In the genomic region with DNA sequence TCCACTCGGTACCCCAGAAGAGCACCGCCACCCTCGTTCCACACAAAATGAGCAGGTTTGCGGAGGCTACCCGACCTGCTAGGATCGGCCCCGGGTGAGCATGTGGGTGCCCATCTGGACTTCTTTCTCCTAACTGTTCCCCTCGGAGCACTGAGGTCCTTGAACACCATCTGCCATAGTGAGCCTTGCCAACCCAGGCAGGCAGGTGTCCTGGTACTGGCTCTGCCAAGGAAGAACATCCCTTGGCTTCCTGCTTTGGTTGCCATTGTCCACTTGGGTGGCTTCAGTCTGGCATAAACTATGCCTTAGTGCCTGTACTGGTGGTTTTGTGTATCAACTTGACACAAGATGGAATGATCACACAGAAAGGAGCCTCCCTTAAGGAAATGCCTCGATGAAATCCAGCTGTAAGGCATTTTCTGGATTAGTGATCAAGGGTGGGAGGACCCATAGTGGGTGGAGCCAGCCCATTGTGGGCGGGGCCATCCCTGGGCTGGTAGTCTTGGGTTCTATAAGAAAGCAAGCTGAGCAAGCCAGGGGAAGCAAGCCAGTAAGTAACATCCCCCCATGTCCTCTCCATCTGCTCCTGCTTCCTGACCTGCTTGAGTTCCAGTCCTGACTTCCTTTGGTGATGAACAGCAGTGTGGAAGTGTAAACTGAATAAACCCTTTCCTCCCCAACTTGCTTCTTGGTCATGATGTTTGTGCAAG, we compare ENCODE assay signal across 35 mouse cellular contexts. TPM values are rescaled to one million over a fixed set of nuclear protein-coding genes. Genes with fewer than 3 reads are reported as not detected.
DNase-seq lines count a peak whose midpoint lies in the region; ATAC-seq and TF ChIP-seq lines count a peak whose summit lies in the region.
"Had no signal": no experiment of that assay in that cellular context is flagged by ENCODE, and none has a peak within 500 bp of the region (broad histone marks: within the 10 kb centered on the region; RNA-seq: fewer than 3 reads in every experiment).

No protein-coding gene starts in this region.

- peak; percentile 8 for DNase-seq in lung, embryonic 14.5 days
- no peak for DNase-seq in lung, adult 2 months
- peak; percentile 97 for DNase-seq in cerebellum, adult 8-10 months
- DNase-seq in cerebellum, postnatal 36 days = peak; percentile 96 to 98
- DNase-seq in thymus, postnatal 0 days (ENCODE audit: low spot score) = no peak
- no peak for DNase-seq in gastrocnemius, postnatal 25 days
- DNase-seq: adrenal gland, postnatal 36 days; heart, postnatal 36 days; kidney, adult 9 months; layer of hippocampus, adult 9-11 months; thymus, adult 2 months had no signal

- H3K4me1 ChIP-seq in lung, embryonic 14.5 days (ENCODE audit: insufficient read depth) = no peaks in the 10 kb centered on the region
- H3K4me1 ChIP-seq in lung, adult 2 months (ENCODE audit: control insufficient read depth, insufficient read depth, low read length) = no peaks in the 10 kb centered on the region
- H3K4me1 ChIP-seq: embryonic facial prominence, embryonic 12.5 days; heart, embryonic 15.5 days; liver, embryonic 15.5 days; midbrain, embryonic 10.5 days had no signal

- no peak overlapping the region for H3K9ac ChIP-seq in lung, embryonic 14.5 days
- H3K9ac ChIP-seq: embryonic facial prominence, embryonic 12.5 days; forebrain, embryonic 12.5 days; heart, embryonic 15.5 days; hindbrain, embryonic 15.5 days; limb, embryonic 15.5 days; liver, embryonic 15.5 days had no signal

- no peak for TF ChIP-seq CTCF in lung, embryonic 14.5 days (IDR thresholded peaks at IDR 0.05; ENCODE audit: low read depth)
- TF ChIP-seq CTCF in lung, adult 2 months (IDR thresholded peaks at IDR 0.05; ENCODE audit: insufficient read depth, low read length) = no peak

- H3K27ac ChIP-seq in lung, embryonic 14.5 days (ENCODE audit: low read depth) = no peak overlapping the region
- H3K27ac ChIP-seq: embryonic facial prominence, embryonic 12.5 days; forebrain, embryonic 12.5 days; heart, embryonic 15.5 days; hindbrain, embryonic 15.5 days; limb, embryonic 15.5 days; liver, embryonic 15.5 days; macrophage; midbrain, embryonic 10.5 days had no signal

- TF ChIP-seq POLR2A in lung, adult 2 months (IDR thresholded peaks at IDR 0.05; ENCODE audit: borderline replicate concordance, extremely low read depth, low read depth, low read length) = no peak

- no peaks in the 10 kb centered on the region for H3K27me3 ChIP-seq in lung, embryonic 14.5 days (ENCODE audit: insufficient read depth, low read length)
- H3K27me3 ChIP-seq: forebrain, embryonic 12.5 days; heart, embryonic 15.5 days; hindbrain, embryonic 15.5 days; limb, embryonic 15.5 days; liver, embryonic 15.5 days had no signal

- H3K9me3 ChIP-seq in lung, embryonic 14.5 days (ENCODE audit: low read depth, low read length) = 0 out of 2 replicates have a peak, but pooled peaks cover 2% of the 10 kb centered on the region
- H3K9me3 ChIP-seq: embryonic facial prominence, embryonic 12.5 days; forebrain, embryonic 12.5 days; heart, embryonic 15.5 days; hindbrain, embryonic 15.5 days; limb, embryonic 15.5 days; liver, embryonic 15.5 days; midbrain, embryonic 10.5 days had no signal

- no peak overlapping the region for H3K4me3 ChIP-seq in lung, embryonic 14.5 days (ENCODE audit: low read depth, low read length)
- H3K4me3 ChIP-seq in lung, adult 2 months (replicated peaks; ENCODE audit: extremely low read depth, low read depth, low read length) = no peak overlapping the region
- H3K4me3 ChIP-seq: embryonic facial prominence, embryonic 12.5 days; forebrain, embryonic 12.5 days; heart, embryonic 15.5 days; hindbrain, embryonic 15.5 days; limb, embryonic 15.5 days; liver, embryonic 15.5 days; midbrain, embryonic 10.5 days had no signal

- H3K36me3 ChIP-seq in lung, embryonic 14.5 days (ENCODE audit: insufficient read depth) = no peaks in the 10 kb centered on the region
- H3K36me3 ChIP-seq: embryonic facial prominence, embryonic 12.5 days; forebrain, embryonic 12.5 days; heart, embryonic 15.5 days; hindbrain, embryonic 15.5 days; limb, embryonic 15.5 days; liver, embryonic 15.5 days; midbrain, embryonic 10.5 days had no signal

- 81% methylated on average over 10 of the region's 10 CpGs for WGBS in lung, embryonic 14.5 days
- WGBS in lung, adult 2 months = 83% methylated on average over 10 of the region's 10 CpGs

- H3K4me2 ChIP-seq in lung, embryonic 14.5 days = no peak overlapping the region
- H3K4me2 ChIP-seq: embryonic facial prominence, embryonic 12.5 days; forebrain, embryonic 12.5 days; heart, embryonic 15.5 days; hindbrain, embryonic 15.5 days; limb, embryonic 15.5 days; liver, embryonic 15.5 days had no signal

- ATAC-seq in lung, embryonic 14.5 days (ENCODE audit: insufficient read depth) = no peak
- ATAC-seq in cerebellum, adult (ENCODE audit: insufficient number of reproducible peaks, low FRiP score, low TSS enrichment) = peak; percentile 85
- ATAC-seq: intestine, embryonic 16.5 days; lung, postnatal 0 days had no signal

RNA-seq across cellular contexts. Expression of a gene that starts 28.7 kb away (rescaled TPM):
- polyA plus RNA-seq in lung, embryonic 14.5 days (2014; fragmentation: Nextera tagmentation; extraction: Ambion mirVana) = 8.3 and 11.1 TPM in 2 replicates
- polyA plus RNA-seq in lung, adult 2 months (2012; rRNA removed) = 271 and 341 TPM in 2 replicates
- 2.9 and 3.8 TPM in 2 replicates for polyA plus RNA-seq in thymus, postnatal 0 days (2015; fragmentation: Nextera tagmentation; extraction: Ambion mirVana)
- 10 to 100 TPM; 14.6 to 15.4 TPM for total RNA-seq in gastrocnemius, postnatal 25 days (2021)
- total RNA-seq: MEL had no signal

RNA-seq across cellular contexts. Expression of a gene that starts 45.7 kb away (rescaled TPM):
- polyA plus RNA-seq in lung, embryonic 14.5 days (2014; fragmentation: Nextera tagmentation; extraction: Ambion mirVana) = 0.38 TPM in 1 of 2 replicates, not detected in the other
- polyA plus RNA-seq in lung, adult 2 months (2012; rRNA removed) = not detected in 2 replicates
- not detected in 2 replicates for polyA plus RNA-seq in thymus, postnatal 0 days (2015; fragmentation: Nextera tagmentation; extraction: Ambion mirVana)
- not detected for total RNA-seq in gastrocnemius, postnatal 25 days (2021)
- total RNA-seq: adrenal gland, postnatal 36 days; gastrocnemius, adult 18-20 months; gastrocnemius, postnatal 4 days; heart, adult 8-10 months; heart, postnatal 36 days; left cerebral cortex, adult 18-20 months; left cerebral cortex, postnatal 36 days; MEL; neutrophil, adult 5-6 weeks had no signal
- polyA plus RNA-seq: C2C12; cortical plate, adult 2 months; embryonic facial prominence, embryonic 12.5 days; forebrain, embryonic 12.5 days; heart, embryonic 15.5 days; hindbrain, embryonic 15.5 days; intestine, embryonic 16.5 days; large intestine, adult 2 months; limb, embryonic 15.5 days; liver, embryonic 15.5 days; lung, postnatal 0 days; macrophage; midbrain, embryonic 10.5 days; small intestine, adult 2 months; stomach, embryonic 16.5 days; thymus, adult 2 months; urinary bladder, adult 2 months had no signal

RNA-seq across cellular contexts. Expression of a gene that starts 56.7 kb away (rescaled TPM):
- polyA plus RNA-seq in lung, embryonic 14.5 days (2014; fragmentation: Nextera tagmentation; extraction: Ambion mirVana) = 3.6 and 4.3 TPM in 2 replicates
- 10.6 and 10.7 TPM in 2 replicates for polyA plus RNA-seq in lung, adult 2 months (2012; rRNA removed)
- polyA plus RNA-seq in thymus, postnatal 0 days (2015; fragmentation: Nextera tagmentation; extraction: Ambion mirVana) = 6.0 and 6.3 TPM in 2 replicates
- 1 to 10 TPM; 4.8 to 5.9 TPM for total RNA-seq in gastrocnemius, postnatal 25 days (2021)

Comparison
In these comparisons a context has a peak if more than half of its experiments do, and no peak if none do; other contexts are left out.
1. DNase-seq: peak in lung, embryonic 14.5 days (single experiment), cerebellum, adult 8-10 months (single experiment) and cerebellum, postnatal 36 days (2 of 2); none in lung, adult 2 months (single experiment), thymus, postnatal 0 days (single experiment) and gastrocnemius, postnatal 25 days (single experiment).
2. RNA of a gene that starts 28.7 kb away (polyA plus RNA-seq): 271 to 341 TPM in lung, adult 2 months; 8.3 to 11.1 TPM in lung, embryonic 14.5 days and 2.9 to 3.8 TPM in thymus, postnatal 0 days; every median in the first group is over 10 times any median in the second.